In the genomic region with DNA sequence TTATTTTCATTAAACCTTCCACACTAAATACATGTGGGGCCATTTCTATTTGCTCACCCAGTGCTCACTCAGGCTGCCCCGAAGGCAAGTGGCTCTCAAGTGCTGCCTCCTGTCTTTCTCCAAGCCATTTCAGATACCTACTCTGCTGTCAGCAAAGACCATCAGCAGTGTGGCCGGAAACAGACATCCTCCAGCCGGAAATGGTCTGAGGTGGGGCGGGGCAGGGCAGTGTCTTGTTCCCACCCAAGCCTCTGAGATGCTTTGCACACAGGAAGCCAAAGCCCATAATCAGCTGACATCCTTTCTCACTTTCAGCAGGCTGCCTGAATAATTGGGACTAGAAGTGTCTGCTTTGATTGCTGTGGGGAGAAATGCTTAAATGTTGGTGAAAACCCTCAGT, we compare ENCODE assay signal across 9 mouse cellular contexts.
DNase-seq lines count a peak whose midpoint lies in the region; ATAC-seq lines count a peak whose summit lies in the region.
"Had no signal": no experiment of that assay in that cellular context is flagged by ENCODE, and none has a peak within 500 bp of the region (broad histone marks: within the 10 kb centered on the region; RNA-seq: fewer than 3 reads in every experiment).

No protein-coding gene starts in this region.

- peaks cover 6% of the 10 kb centered on the region; the same call in 1 of the 2 replicates for H3K4me1 ChIP-seq in midbrain, embryonic 11.5 days (ENCODE audit: control insufficient read depth, insufficient read depth, low read length)
- H3K4me1 ChIP-seq in midbrain, embryonic 14.5 days (ENCODE audit: control insufficient read depth, insufficient read depth, low read length), result peaks cover 7% of the 10 kb centered on the region; the same call in 1 of the 2 replicates
- peaks cover 20% of the 10 kb centered on the region for H3K4me1 ChIP-seq in heart, embryonic 12.5 days (replicated peaks)
- H3K4me1 ChIP-seq in limb, embryonic 12.5 days (replicated peaks), result peaks cover 43% of the 10 kb centered on the region
- peaks cover 11% of the 10 kb centered on the region for H3K4me1 ChIP-seq in forebrain, embryonic 15.5 days

- ATAC-seq in midbrain, embryonic 11.5 days (ENCODE audit: low FRiP score), result no peak
- ATAC-seq in midbrain, embryonic 14.5 days (ENCODE audit: low FRiP score, low TSS enrichment), result no peak
- ATAC-seq in heart, embryonic 12.5 days (ENCODE audit: insufficient number of reproducible peaks, low FRiP score), result no peak
- ATAC-seq in limb, embryonic 12.5 days (ENCODE audit: insufficient number of reproducible peaks, insufficient read depth, low FRiP score, low TSS enrichment, low read depth), result no peak
- no peak; the same call in 1 of the 2 replicates for ATAC-seq in forebrain, embryonic 15.5 days (replicated peaks)
- ATAC-seq: Patski had no signal

- H3K9ac ChIP-seq in midbrain, embryonic 11.5 days (ENCODE audit: low read length), result no peak overlapping the region
- no peak overlapping the region for H3K9ac ChIP-seq in midbrain, embryonic 14.5 days (replicated peaks; ENCODE audit: low read length)
- no peak overlapping the region for H3K9ac ChIP-seq in heart, embryonic 12.5 days
- H3K9ac ChIP-seq in limb, embryonic 12.5 days (replicated peaks), result no peak overlapping the region
- no peak overlapping the region for H3K9ac ChIP-seq in forebrain, embryonic 15.5 days (replicated peaks)

- WGBS in midbrain, embryonic 11.5 days, result 57% methylated on average over 4 of the region's 4 CpGs
- 62% methylated on average over 4 of the region's 4 CpGs for WGBS in midbrain, embryonic 14.5 days
- 33% methylated on average over 4 of the region's 4 CpGs for WGBS in heart, embryonic 12.5 days
- WGBS in limb, embryonic 12.5 days, result 36% methylated on average over 4 of the region's 4 CpGs
- WGBS in forebrain, embryonic 15.5 days, result 64% methylated on average over 4 of the region's 4 CpGs

- H3K27me3 ChIP-seq in midbrain, embryonic 11.5 days (ENCODE audit: control insufficient read depth, insufficient read depth, low read length), result no peaks in the 10 kb centered on the region
- H3K27me3 ChIP-seq in midbrain, embryonic 14.5 days (ENCODE audit: control insufficient read depth, insufficient read depth, low read length), result no peaks in the 10 kb centered on the region
- no peaks in the 10 kb centered on the region for H3K27me3 ChIP-seq in heart, embryonic 12.5 days (replicated peaks)
- H3K27me3 ChIP-seq in limb, embryonic 12.5 days, result no peaks in the 10 kb centered on the region
- no peaks in the 10 kb centered on the region for H3K27me3 ChIP-seq in forebrain, embryonic 15.5 days
- H3K27me3 ChIP-seq: Patski had no signal

- no peak overlapping the region for H3K27ac ChIP-seq in midbrain, embryonic 11.5 days (ENCODE audit: low read depth, low read length)
- H3K27ac ChIP-seq in midbrain, embryonic 14.5 days (replicated peaks; ENCODE audit: low read depth, low read length), result no peak overlapping the region
- H3K27ac ChIP-seq in heart, embryonic 12.5 days (ENCODE audit: poor library complexity, severe bottlenecking), result no peak overlapping the region; the same call in 1 of the 2 replicates
- H3K27ac ChIP-seq in limb, embryonic 12.5 days, result peak overlapping the region; percentile 78
- no peak overlapping the region for H3K27ac ChIP-seq in forebrain, embryonic 15.5 days (replicated peaks)

- no peaks in the 10 kb centered on the region for H3K36me3 ChIP-seq in midbrain, embryonic 11.5 days (ENCODE audit: control insufficient read depth, insufficient read depth, low read length)
- no peaks in the 10 kb centered on the region for H3K36me3 ChIP-seq in midbrain, embryonic 14.5 days (ENCODE audit: control insufficient read depth, insufficient read depth, low read length)
- H3K36me3 ChIP-seq in heart, embryonic 12.5 days, result no peaks in the 10 kb centered on the region
- no peaks in the 10 kb centered on the region for H3K36me3 ChIP-seq in limb, embryonic 12.5 days
- no peaks in the 10 kb centered on the region for H3K36me3 ChIP-seq in forebrain, embryonic 15.5 days

- no peak overlapping the region for H3K4me2 ChIP-seq in midbrain, embryonic 11.5 days
- H3K4me2 ChIP-seq in midbrain, embryonic 14.5 days (ENCODE audit: low read length), result no peak overlapping the region
- H3K4me2 ChIP-seq in heart, embryonic 12.5 days, result 0 out of 2 replicates have a peak overlapping the region, but pooled peaks have one; percentile 38
- peak overlapping the region; percentile 40 for H3K4me2 ChIP-seq in limb, embryonic 12.5 days
- no peak overlapping the region for H3K4me2 ChIP-seq in forebrain, embryonic 15.5 days (replicated peaks)

- peak; percentile 88 for DNase-seq in midbrain, embryonic 11.5 days (ENCODE audit: low spot score, missing footprints)
- no peak for DNase-seq in midbrain, embryonic 14.5 days
- peak; percentile 61 to 77 for DNase-seq in natural killer cell, adult 2 months (ENCODE audit: low spot score in 2 of 2)
- DNase-seq in right cerebral cortex, postnatal 36 days (ENCODE audit: low spot score in 2 of 2), result no peak
- no peak for DNase-seq in cerebellum, postnatal 25 days

- no peak overlapping the region for H3K4me3 ChIP-seq in midbrain, embryonic 11.5 days (ENCODE audit: low read depth, low read length)
- no peak overlapping the region for H3K4me3 ChIP-seq in midbrain, embryonic 14.5 days (replicated peaks; ENCODE audit: low read depth, low read length)
- H3K4me3 ChIP-seq in heart, embryonic 12.5 days, result no peak overlapping the region
- no peak overlapping the region for H3K4me3 ChIP-seq in limb, embryonic 12.5 days (replicated peaks)
- H3K4me3 ChIP-seq in forebrain, embryonic 15.5 days, result no peak overlapping the region

- no peaks in the 10 kb centered on the region for H3K9me3 ChIP-seq in midbrain, embryonic 11.5 days (ENCODE audit: control insufficient read depth, low read length)
- no peaks in the 10 kb centered on the region for H3K9me3 ChIP-seq in midbrain, embryonic 14.5 days (ENCODE audit: control insufficient read depth, low read length)
- H3K9me3 ChIP-seq in heart, embryonic 12.5 days (replicated peaks), result no peaks in the 10 kb centered on the region
- no peaks in the 10 kb centered on the region for H3K9me3 ChIP-seq in limb, embryonic 12.5 days
- no peaks in the 10 kb centered on the region for H3K9me3 ChIP-seq in forebrain, embryonic 15.5 days

Comparison
In these comparisons a context has a peak if more than half of its experiments do, and no peak if none do; other contexts are left out.
1. DNase-seq: peak in midbrain, embryonic 11.5 days (single experiment) and natural killer cell, adult 2 months (2 of 2); none in midbrain, embryonic 14.5 days (single experiment), right cerebral cortex, postnatal 36 days (0 of 2) and cerebellum, postnatal 25 days (0 of 2).
2. H3K4me2 ChIP-seq: peak in heart, embryonic 12.5 days (single experiment) and limb, embryonic 12.5 days (single experiment); none in midbrain, embryonic 11.5 days (single experiment), midbrain, embryonic 14.5 days (single experiment) and forebrain, embryonic 15.5 days (single experiment).